Comparison of ENCODE assay signal across 12 mouse cellular contexts in the genomic region with DNA sequence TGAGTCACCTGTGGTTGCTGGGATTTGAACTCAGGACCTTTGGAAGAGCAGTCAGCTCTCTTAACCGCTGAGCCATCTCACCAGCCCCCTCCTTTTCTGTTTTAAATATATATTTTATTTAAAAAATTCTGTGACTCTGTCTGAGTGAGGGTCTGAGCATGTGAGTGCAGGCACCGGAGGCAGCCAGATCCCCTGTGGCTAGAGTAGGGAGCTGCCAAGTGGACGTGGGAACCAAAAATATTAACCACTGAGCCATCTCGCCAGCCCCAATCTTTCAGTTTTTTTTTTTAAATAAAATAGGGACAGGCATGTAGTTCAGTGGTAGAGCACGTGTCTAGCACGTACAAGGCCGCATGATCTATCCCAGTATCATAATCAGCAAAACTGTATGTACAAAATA.
"Had no signal": no experiment of that assay in that cellular context is flagged by ENCODE, and none has a peak within 500 bp of the region (broad histone marks: within the 10 kb centered on the region; RNA-seq: fewer than 3 reads in every experiment).

No protein-coding gene starts in this region.

- DNase-seq: left cerebral cortex, postnatal 4 days; liver; liver, embryonic 13.5 days; liver, postnatal 0 days; lung, adult 18-20 months; lung, adult 2 months; lung, embryonic 14.5 days; lung, postnatal 10 days; lung, postnatal 14 days; lung, postnatal 36 days; lung, postnatal 4 days; midbrain, embryonic 14.5 days had no signal
